Mouse (Mus musculus) hindbrain, embryonic 12.5 days (tissue): ENCODE measurements around the gene Ppfibp1. TPM values are rescaled to one million over a fixed set of nuclear protein-coding genes. Genes with fewer than 3 reads are reported as not detected.

Experiments
- ATAC-seq: fragments of 200-750 bp; cut with Nextera tagmentation; 2 replicates; pipeline ENCODE4 v1.8.0; 2017; ENCODE audit warnings: moderate TSS enrichment; ENCODE audit not compliant: low FRiP score
- H3K27ac ChIP-seq: fragments of 300-500 bp; sonication (generic); 2 replicates; pipeline ENCODE4 v1.5.1; 2016; ENCODE audit warnings: mild to moderate bottlenecking
- H3K27me3 ChIP-seq: fragments of 300-500 bp; sonication (generic); 2 replicates; pipeline ENCODE4 v1.6.1; 2016; ENCODE audit warnings: mild to moderate bottlenecking
- H3K36me3 ChIP-seq: fragments of 300-500 bp; sonication (generic); 2 replicates; pipeline ENCODE4 v1.6.1; 2016; ENCODE audit warnings: mild to moderate bottlenecking
- H3K4me1 ChIP-seq: fragments of 300-500 bp; sonication (generic); 2 replicates; pipeline ENCODE4 v1.6.1; 2016
- H3K4me2 ChIP-seq: fragments of 300-500 bp; sonication (generic); replicated peaks from 2 replicates; pipeline ENCODE4 v1.6.1; 2016; ENCODE audit warnings: mild to moderate bottlenecking
- H3K4me3 ChIP-seq: fragments of 300-500 bp; sonication (generic); 2 replicates; pipeline ENCODE4 v1.5.1; 2016; ENCODE audit warnings: mild to moderate bottlenecking
- H3K9ac ChIP-seq: fragments of 300-500 bp; sonication (generic); 2 replicates; pipeline ENCODE4 v1.6.1; 2016; ENCODE audit warnings: mild to moderate bottlenecking, moderate library complexity
- H3K9me3 ChIP-seq: fragments of 300-500 bp; sonication (generic); replicated peaks from 2 replicates; pipeline ENCODE4 v1.6.1; 2016; ENCODE audit warnings: mild to moderate bottlenecking
- WGBS: fragments of 180-500 bp; shearing (Covaris S2); methylation state at CpG from one replicate; pipeline ENCODE4 v1.1.7; 2016; 5-methylcytosine and 5-hydroxymethylcytosine counted together
- polyA plus RNA-seq: library from polyadenylated mRNA; unstranded; fragments of >200 nt; fragmentation: Nextera tagmentation; extraction: Ambion mirVana; gene quantifications from 2 replicates; pipeline ENCODE4 v1.2.1, GENCODE M21; 2016

Ppfibp1 gene
- 38.6 and 45.6 TPM in 2 replicates for polyA plus RNA-seq

- no peaks in the 10 kb centered on the region for H3K9me3 ChIP-seq
- no peaks in the 10 kb centered on the region for H3K36me3 ChIP-seq
- peak within 1 kb of the TSS; percentile 71 for H3K4me2 ChIP-seq
- ATAC-seq = peak; percentile 98
- under 1% methylated on average over 75 of the region's 80 CpGs for WGBS
- peak within 1 kb of the TSS; percentile 67 for H3K4me3 ChIP-seq
- peaks cover 18% of the 10 kb centered on the region for H3K27me3 ChIP-seq
- peaks cover 17% of the 10 kb centered on the region for H3K4me1 ChIP-seq
- H3K9ac ChIP-seq = peak within 1 kb of the TSS; percentile 72
- peak within 1 kb of the TSS; percentile 35 for H3K27ac ChIP-seq
Observed at GRCm38 (mm10) chr6:146887958-146888659, at the start of gene Ppfibp1. Gene Ppfibp1 (plus strand): TSS chr6:146888487.

- ATAC-seq = no peak
- Histone ChIP-seq H3K36me3 (no peaks in the 10 kb centered on the region), H3K4me2 (no peak overlapping the region), H3K27me3 (no peaks in the 10 kb centered on the region), H3K27ac (no peak overlapping the region), H3K4me3 (no peak overlapping the region), H3K4me1 (peaks cover 3% of the 10 kb centered on the region; the same call in 1 of the 2 replicates), H3K9ac (no peak overlapping the region), H3K9me3 (no peaks in the 10 kb centered on the region)
- 87% methylated on average over 4 of the region's 4 CpGs for WGBS
Observed at GRCm38 (mm10) chr6:146838863-146839262, 49.4 kb upstream of the Ppfibp1 start.

- H3K27me3 ChIP-seq = no peaks in the 10 kb centered on the region
- WGBS = 78% methylated on average over 6 of the region's 6 CpGs
- H3K4me1 ChIP-seq = no peaks in the 10 kb centered on the region
Observed at GRCm38 (mm10) chr6:146844867-146845266, 43.4 kb upstream of the Ppfibp1 start.

GRCm38 (mm10) chr6:146845347-146845746 is 42.9 kb upstream of the Ppfibp1 start:
- no peak overlapping the region for H3K4me3 ChIP-seq
- H3K27me3 ChIP-seq = no peaks in the 10 kb centered on the region
- H3K9ac ChIP-seq = no peak overlapping the region
- ATAC-seq = no peak
- no peak overlapping the region for H3K27ac ChIP-seq
- H3K4me2 ChIP-seq = no peak overlapping the region
- H3K4me1 ChIP-seq = no peaks in the 10 kb centered on the region
- H3K9me3 ChIP-seq = no peaks in the 10 kb centered on the region
- H3K36me3 ChIP-seq = no peaks in the 10 kb centered on the region
- whole genome bisulfite sequencing = 75% methylated on average over 5 of the region's 5 CpGs

More at GRCm38 (mm10) chr6:146844867-146845266, 43.4 kb upstream of the Ppfibp1 start:
- no peaks in the 10 kb centered on the region for H3K9me3 ChIP-seq
- H3K27ac ChIP-seq = no peak overlapping the region
- no peak overlapping the region for H3K4me2 ChIP-seq
- no peak overlapping the region for H3K4me3 ChIP-seq
- H3K9ac ChIP-seq = no peak overlapping the region
- no peaks in the 10 kb centered on the region for H3K36me3 ChIP-seq
- no peak for ATAC-seq

GRCm38 (mm10) chr6:146845961-146846750 is 42.1 kb upstream of the Ppfibp1 start:
- no peak for ATAC-seq

GRCm38 (mm10) chr6:146847402-146847801 is 40.9 kb upstream of the Ppfibp1 start:
- Histone ChIP-seq H3K27me3 (no peaks in the 10 kb centered on the region), H3K4me2 (no peak overlapping the region), H3K36me3 (no peaks in the 10 kb centered on the region), H3K4me3 (no peak overlapping the region), H3K9ac (no peak overlapping the region), H3K9me3 (no peaks in the 10 kb centered on the region), H3K27ac (no peak overlapping the region), H3K4me1 (no peaks in the 10 kb centered on the region)
- WGBS = 71% methylated on average over 3 of the region's 3 CpGs
- no peak for ATAC-seq

More at GRCm38 (mm10) chr6:146845961-146846750, 42.1 kb upstream of the Ppfibp1 start:
- Histone ChIP-seq H3K9me3 (no peaks in the 10 kb centered on the region), H3K4me1 (no peaks in the 10 kb centered on the region), H3K36me3 (no peaks in the 10 kb centered on the region), H3K9ac (no peak overlapping the region), H3K4me2 (no peak overlapping the region), H3K4me3 (no peak overlapping the region), H3K27ac (no peak overlapping the region), H3K27me3 (no peaks in the 10 kb centered on the region)
- 76% methylated on average over 15 of the region's 15 CpGs for WGBS

GRCm38 (mm10) chr6:146848281-146848680 is 40.0 kb upstream of the Ppfibp1 start:
- 79% methylated on average over 3 of the region's 3 CpGs for WGBS
- no peaks in the 10 kb centered on the region for H3K27me3 ChIP-seq
- H3K9me3 ChIP-seq = no peaks in the 10 kb centered on the region
- H3K36me3 ChIP-seq = no peaks in the 10 kb centered on the region
- H3K4me3 ChIP-seq = no peak overlapping the region
- H3K9ac ChIP-seq = no peak overlapping the region
- H3K4me1 ChIP-seq = no peaks in the 10 kb centered on the region
- ATAC-seq = no peak
- H3K27ac ChIP-seq = no peak overlapping the region
- no peak overlapping the region for H3K4me2 ChIP-seq

- H3K4me3 ChIP-seq = no peak within 1 kb of the TSS
- 73% methylated on average over 4 of the region's 4 CpGs for WGBS
- no peaks in the 10 kb centered on the region for H3K9me3 ChIP-seq
- H3K4me1 ChIP-seq = no peaks in the 10 kb centered on the region
- no peak within 1 kb of the TSS for H3K9ac ChIP-seq
- no peak within 1 kb of the TSS for H3K4me2 ChIP-seq
- ATAC-seq = no peak
- no peaks in the 10 kb centered on the region for H3K27me3 ChIP-seq
- H3K27ac ChIP-seq = no peak within 1 kb of the TSS
- H3K36me3 ChIP-seq = no peaks in the 10 kb centered on the region
Observed at GRCm38 (mm10) chr6:146850050-146850449, 38.2 kb upstream of the Ppfibp1 start, which contains the start of gene Smco2. Gene Smco2 (plus strand): TSS chr6:146850104.

GRCm38 (mm10) chr6:146851916-146852315 is 36.4 kb upstream of the Ppfibp1 start:
- Histone ChIP-seq H3K9ac (no peak overlapping the region), H3K4me1 (no peaks in the 10 kb centered on the region), H3K9me3 (no peaks in the 10 kb centered on the region), H3K4me3 (no peak overlapping the region), H3K36me3 (no peaks in the 10 kb centered on the region), H3K4me2 (no peak overlapping the region), H3K27me3 (no peaks in the 10 kb centered on the region), H3K27ac (no peak overlapping the region)
- ATAC-seq = no peak
- WGBS = 82% methylated on average over 3 of the region's 3 CpGs

- H3K9me3 ChIP-seq = no peaks in the 10 kb centered on the region
- ATAC-seq = no peak
- no peak overlapping the region for H3K4me3 ChIP-seq
- H3K27ac ChIP-seq = no peak overlapping the region
- H3K4me2 ChIP-seq = no peak overlapping the region
- 89% methylated on average over 4 of the region's 4 CpGs for WGBS
- no peaks in the 10 kb centered on the region for H3K4me1 ChIP-seq
- no peak overlapping the region for H3K9ac ChIP-seq
- H3K36me3 ChIP-seq = no peaks in the 10 kb centered on the region
- no peaks in the 10 kb centered on the region for H3K27me3 ChIP-seq
Observed at GRCm38 (mm10) chr6:146852739-146853138, 35.5 kb upstream of the Ppfibp1 start.

- Histone ChIP-seq H3K4me2 (no peak overlapping the region), H3K4me3 (no peak overlapping the region), H3K4me1 (no peaks in the 10 kb centered on the region), H3K9ac (no peak overlapping the region), H3K27me3 (no peaks in the 10 kb centered on the region), H3K36me3 (no peaks in the 10 kb centered on the region), H3K9me3 (no peaks in the 10 kb centered on the region), H3K27ac (no peak overlapping the region)
- ATAC-seq = no peak
- WGBS = 94% methylated on average over 9 of the region's 9 CpGs
Observed at GRCm38 (mm10) chr6:146855185-146855584, 33.1 kb upstream of the Ppfibp1 start.

GRCm38 (mm10) chr6:146857386-146857785 is 30.9 kb upstream of the Ppfibp1 start:
- no peak overlapping the region for H3K4me3 ChIP-seq
- H3K27me3 ChIP-seq = no peaks in the 10 kb centered on the region
- H3K36me3 ChIP-seq = no peaks in the 10 kb centered on the region
- no peak for ATAC-seq
- H3K4me2 ChIP-seq = no peak overlapping the region
- H3K4me1 ChIP-seq = no peaks in the 10 kb centered on the region
- no peaks in the 10 kb centered on the region for H3K9me3 ChIP-seq
- no peak overlapping the region for H3K9ac ChIP-seq
- H3K27ac ChIP-seq = no peak overlapping the region
- WGBS = 96% methylated on average over 2 of the region's 2 CpGs
